Mouse (Mus musculus) stomach, embryonic 16.5 days (tissue): ENCODE measurements at regions not wholly inside any gene's neighbourhood (a gene's known extent, or its start where the extent isn't known, plus 50 kb on each side); places are given as distances from the start of the nearest gene placed in this dataset.
A peak's percentile ranks its signal among the peaks of the same experiment; 100 is the strongest.

ENCODE experiments used
- ATAC-seq: fragments of 200-750 bp; cut with Nextera tagmentation; 2 replicates; pipeline ENCODE4 v1.8.0; 2017; ENCODE audit warnings: moderate number of reproducible peaks, moderate TSS enrichment; ENCODE audit not compliant: insufficient read depth, low FRiP score
- H3K27ac ChIP-seq: fragments of 300-500 bp; sonication (generic); 2 replicates; pipeline ENCODE4 v1.5.1; 2014; ENCODE audit warnings: low read length
- H3K27me3 ChIP-seq: fragments of 300-500 bp; sonication (generic); 2 replicates; pipeline ENCODE4 v1.6.1; 2014; ENCODE audit warnings: low read length, control low read depth, mixed read lengths; ENCODE audit not compliant: control insufficient read depth, insufficient read depth
- H3K36me3 ChIP-seq: fragments of 300-500 bp; sonication (generic); 2 replicates; pipeline ENCODE4 v1.6.1; 2014; ENCODE audit warnings: low read length; ENCODE audit not compliant: control insufficient read depth, insufficient read depth
- H3K4me1 ChIP-seq: fragments of 300-500 bp; sonication (generic); 2 replicates; pipeline ENCODE4 v1.6.1; 2014; ENCODE audit warnings: low read length, control low read depth, mixed read lengths; ENCODE audit not compliant: control insufficient read depth, insufficient read depth
- H3K4me2 ChIP-seq: fragments of 300-500 bp; sonication (generic); 2 replicates; pipeline ENCODE4 v1.6.1; 2014; ENCODE audit warnings: low read depth, low read length, mixed read lengths
- H3K4me3 ChIP-seq: fragments of 300-500 bp; sonication (generic); replicated peaks from 2 replicates; pipeline ENCODE4 v1.5.1; 2014; ENCODE audit warnings: mild to moderate bottlenecking, low read length
- H3K9ac ChIP-seq: fragments of 300-500 bp; sonication (generic); 2 replicates; pipeline ENCODE4 v1.6.1; 2014; ENCODE audit warnings: low read length
- H3K9me3 ChIP-seq: fragments of 300-500 bp; sonication (generic); replicated peaks from 2 replicates; pipeline ENCODE4 v1.6.1; 2016; ENCODE audit warnings: low read length, control low read depth; ENCODE audit not compliant: control insufficient read depth
- WGBS: fragments of 180-500 bp; shearing (Covaris S2); extraction: QIAGEN DNeasy Blood & Tissue Kit; methylation state at CpG from one replicate; pipeline ENCODE4 v1.1.7; 2014; 5-methylcytosine and 5-hydroxymethylcytosine counted together

DNA sequence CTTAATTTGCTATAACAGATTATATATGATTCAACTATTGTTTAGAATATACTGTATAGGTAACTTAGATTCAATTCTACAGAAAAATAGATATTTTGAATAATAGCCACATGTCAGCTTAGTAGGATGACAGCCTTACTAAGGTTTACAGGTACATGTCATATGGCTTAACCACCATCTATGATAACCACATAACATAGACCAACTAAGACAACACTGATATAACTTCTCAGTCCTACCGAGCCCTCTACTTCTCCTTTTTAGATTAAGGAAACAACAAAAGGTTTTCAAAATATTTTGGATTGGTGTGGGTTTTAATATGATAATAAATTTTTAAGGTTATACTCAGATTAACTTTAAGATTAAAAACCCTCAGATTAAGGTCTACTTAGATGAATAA lies 977.4 kb downstream of the 4930447A16Rik start:
- no peaks in the 10 kb centered on the region for H3K36me3 ChIP-seq
- H3K4me1 ChIP-seq, result peaks cover 40% of the 10 kb centered on the region
- no peaks in the 10 kb centered on the region for H3K27me3 ChIP-seq
- no peak for ATAC-seq
- H3K4me3 ChIP-seq, result no peak overlapping the region
- no peak overlapping the region for H3K27ac ChIP-seq
- WGBS, result 88% methylated on average over 1 of the region's 1 CpGs
- H3K9me3 ChIP-seq, result no peaks in the 10 kb centered on the region
- no peak overlapping the region for H3K9ac ChIP-seq
- no peak overlapping the region for H3K4me2 ChIP-seq

DNA sequence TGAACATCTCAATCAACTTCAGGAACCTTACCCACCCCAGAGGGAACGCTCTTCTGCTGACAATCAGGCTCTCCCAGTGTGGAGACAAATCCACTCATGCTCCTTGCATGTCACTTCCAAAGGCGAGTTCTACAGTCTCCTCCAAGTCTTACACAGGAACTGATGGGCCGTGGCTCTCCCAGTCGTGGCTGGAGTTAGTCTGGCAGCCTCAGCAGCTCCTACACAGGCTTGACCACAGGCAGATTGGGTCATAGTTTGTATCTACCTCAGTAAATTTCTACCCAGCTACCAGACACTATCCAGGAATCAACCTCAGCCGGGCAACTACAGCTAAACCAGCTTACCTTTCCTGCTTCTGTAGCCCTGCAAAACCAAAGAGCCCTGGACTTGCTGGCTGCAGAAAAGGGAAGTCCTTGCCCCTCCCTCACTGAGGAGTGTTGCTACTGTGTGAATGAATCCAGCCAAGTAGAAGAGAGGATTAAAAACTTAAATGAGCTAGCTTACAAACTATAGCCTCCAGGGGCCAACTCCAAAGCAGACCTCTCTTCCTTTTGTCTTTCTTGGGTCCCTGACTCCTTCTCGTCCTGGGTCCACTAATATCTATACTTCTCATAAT lies 978.5 kb downstream of the 4930447A16Rik start:
- Histone ChIP-seq H3K9ac (no peak overlapping the region), H3K9me3 (no peaks in the 10 kb centered on the region), H3K4me1 (peaks cover 41% of the 10 kb centered on the region), H3K4me2 (no peak overlapping the region), H3K4me3 (no peak overlapping the region), H3K36me3 (no peaks in the 10 kb centered on the region), H3K27ac (no peak overlapping the region; the same call in 1 of the 2 replicates), H3K27me3 (no peaks in the 10 kb centered on the region)
- ATAC-seq, result no peak
- 52% methylated on average over 6 of the region's 6 CpGs for WGBS

DNA sequence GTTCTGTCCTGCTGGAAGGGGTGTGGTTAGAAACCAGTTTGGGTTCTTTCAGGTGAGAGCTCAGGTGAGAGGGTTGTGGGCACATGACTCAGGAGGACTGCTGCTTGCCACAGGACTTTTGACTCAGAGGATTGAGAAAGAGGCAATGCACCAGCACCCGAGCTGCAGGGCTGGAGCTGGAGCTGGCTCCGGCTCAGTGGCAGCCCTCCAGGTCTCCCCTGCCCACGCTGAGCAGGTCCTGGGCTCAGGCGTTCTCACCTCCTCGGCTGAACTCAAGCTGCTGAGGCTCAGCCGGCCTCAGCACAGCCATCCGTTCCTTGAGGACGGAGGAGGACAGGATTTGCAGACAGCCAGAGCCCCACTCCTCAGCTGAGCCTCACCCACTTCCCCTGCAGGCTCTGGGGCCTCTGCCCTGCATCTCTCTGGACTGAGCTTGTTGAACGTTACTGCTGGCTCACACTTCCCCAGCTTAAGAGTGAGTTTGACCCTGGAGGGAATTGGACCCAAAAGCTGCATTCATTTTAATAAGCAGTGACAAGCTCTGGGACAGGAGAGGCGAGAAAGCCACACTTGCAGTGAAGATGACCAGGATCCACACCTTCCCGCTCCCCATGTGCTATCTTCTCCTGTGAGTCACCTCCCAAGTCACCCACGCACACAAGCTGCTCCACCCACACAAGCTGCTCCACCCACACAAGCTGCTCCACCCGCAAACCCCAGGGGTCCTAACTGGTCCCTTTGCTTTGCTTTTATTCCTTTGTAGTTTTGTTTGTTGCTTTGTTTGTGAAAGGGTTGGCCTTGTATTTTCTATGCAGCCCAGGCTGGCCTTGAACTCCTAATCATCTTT lies 981.0 kb downstream of the 4930447A16Rik start:
- H3K4me2 ChIP-seq, result no peak overlapping the region
- H3K36me3 ChIP-seq, result no peaks in the 10 kb centered on the region
- peak overlapping the region; percentile 63 for H3K9ac ChIP-seq
- no peak overlapping the region for H3K4me3 ChIP-seq
- peak overlapping the region; percentile 72 for H3K27ac ChIP-seq
- WGBS, result 32% methylated on average over 13 of the region's 13 CpGs
- no peaks in the 10 kb centered on the region for H3K27me3 ChIP-seq
- ATAC-seq, result peak; percentile 49
- H3K9me3 ChIP-seq, result no peaks in the 10 kb centered on the region
- peaks cover 41% of the 10 kb centered on the region for H3K4me1 ChIP-seq

DNA sequence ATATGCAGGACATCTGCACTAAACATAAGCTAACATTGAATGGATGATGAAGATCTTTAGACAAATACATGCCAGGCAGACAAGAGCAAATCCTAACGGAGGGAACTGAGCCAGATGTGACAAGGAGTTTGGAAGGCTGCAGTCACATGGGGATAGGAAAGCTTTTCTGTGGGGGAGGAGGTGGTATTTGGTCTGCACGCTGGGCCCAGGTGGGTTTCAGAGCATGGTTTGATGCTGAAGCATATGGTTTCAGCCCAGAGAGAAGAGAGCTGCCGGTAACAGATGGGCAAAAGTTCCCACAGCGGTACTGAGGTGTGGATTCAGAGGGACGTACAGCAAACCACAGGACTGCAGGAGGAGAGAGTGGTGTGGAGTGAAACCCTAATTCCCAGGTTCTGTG lies 982.1 kb downstream of the 4930447A16Rik start:
- Histone ChIP-seq H3K9ac (no peak overlapping the region), H3K27me3 (no peaks in the 10 kb centered on the region), H3K4me3 (no peak overlapping the region), H3K27ac (no peak overlapping the region), H3K36me3 (no peaks in the 10 kb centered on the region), H3K9me3 (no peaks in the 10 kb centered on the region), H3K4me1 (peaks cover 42% of the 10 kb centered on the region), H3K4me2 (no peak overlapping the region)
- WGBS, result 58% methylated on average over 5 of the region's 5 CpGs
- ATAC-seq, result no peak

DNA sequence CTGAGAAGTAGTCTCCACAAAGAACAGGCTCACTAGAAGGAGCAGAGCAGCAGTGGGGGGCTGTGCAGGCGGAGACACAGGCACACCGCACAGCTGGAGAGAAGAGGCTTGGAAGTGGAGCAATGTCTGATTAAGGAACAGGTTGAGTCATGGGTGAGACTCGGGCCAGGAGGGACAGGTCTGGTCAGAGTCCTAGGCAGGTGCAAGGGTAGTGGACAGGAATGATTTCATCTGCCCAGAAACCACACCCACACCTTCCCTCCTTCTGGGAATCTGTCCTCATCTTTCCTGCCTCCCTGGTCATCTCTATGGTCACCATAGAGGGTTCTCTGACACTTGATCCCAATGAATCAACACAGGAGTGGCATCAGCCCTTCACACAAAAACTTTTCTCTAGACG lies 983.8 kb downstream of the 4930447A16Rik start:
- H3K27ac ChIP-seq, result 0 out of 2 replicates have a peak overlapping the region, but pooled peaks have one; percentile 31
- H3K9ac ChIP-seq, result no peak overlapping the region
- H3K4me3 ChIP-seq, result no peak overlapping the region
- H3K4me1 ChIP-seq, result peaks cover 40% of the 10 kb centered on the region
- no peak for ATAC-seq
- no peaks in the 10 kb centered on the region for H3K9me3 ChIP-seq
- WGBS, result 55% methylated on average over 4 of the region's 4 CpGs
- no peak overlapping the region for H3K4me2 ChIP-seq
- no peaks in the 10 kb centered on the region for H3K36me3 ChIP-seq
- no peaks in the 10 kb centered on the region for H3K27me3 ChIP-seq

DNA sequence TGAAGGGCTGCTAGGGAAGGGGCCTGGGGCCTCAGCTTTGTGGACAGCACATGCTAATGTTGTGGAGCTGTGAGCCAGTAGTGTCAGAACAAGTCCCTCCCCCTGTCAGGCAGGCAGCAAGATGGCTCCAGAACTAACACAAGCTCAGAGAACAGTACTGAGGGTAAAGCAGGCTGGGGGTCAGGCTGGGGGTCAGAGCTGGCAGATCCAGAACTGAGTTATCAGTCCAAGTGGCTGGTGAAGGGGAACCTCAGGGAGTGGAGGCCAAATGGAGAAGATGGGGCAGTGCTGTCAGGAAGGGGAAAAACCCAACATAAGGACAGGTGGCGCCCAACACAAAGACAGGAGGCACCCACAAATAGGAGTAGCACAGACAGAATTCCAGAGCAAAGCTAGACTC lies 985.1 kb downstream of the 4930447A16Rik start:
- 80% methylated on average over 1 of the region's 1 CpGs for WGBS
- H3K4me3 ChIP-seq, result no peak overlapping the region

DNA sequence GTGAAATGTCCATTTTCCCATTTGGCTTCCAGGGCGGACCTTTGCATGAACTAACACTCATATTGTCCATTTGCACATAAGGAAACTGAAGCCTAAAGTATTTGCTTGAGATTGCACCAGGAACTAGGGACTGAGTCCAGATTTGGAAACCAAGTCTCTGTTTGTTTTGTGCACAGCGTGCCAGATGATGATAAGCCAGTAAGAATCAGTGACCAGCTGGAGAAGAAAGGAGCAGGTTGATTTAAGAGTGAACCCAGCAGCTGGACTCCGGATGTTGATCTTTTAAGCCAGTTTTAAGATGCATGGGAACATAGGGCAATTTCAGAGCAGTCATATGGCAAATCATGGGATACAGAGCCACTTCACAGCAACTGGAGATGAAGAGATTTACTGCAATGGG lies 987.1 kb downstream of the 4930447A16Rik start:
- Histone ChIP-seq H3K4me1 (peaks cover 20% of the 10 kb centered on the region), H3K4me3 (no peak overlapping the region), H3K27ac (no peak overlapping the region), H3K9ac (no peak overlapping the region), H3K27me3 (no peaks in the 10 kb centered on the region), H3K9me3 (no peaks in the 10 kb centered on the region), H3K36me3 (no peaks in the 10 kb centered on the region), H3K4me2 (no peak overlapping the region)
- 60% methylated on average over 3 of the region's 3 CpGs for WGBS
- ATAC-seq, result no peak

More for the DNA sequence above, 985.1 kb downstream of the 4930447A16Rik start:
- no peak for ATAC-seq
- Histone ChIP-seq H3K9me3 (no peaks in the 10 kb centered on the region), H3K36me3 (no peaks in the 10 kb centered on the region), H3K4me1 (peaks cover 40% of the 10 kb centered on the region), H3K4me2 (no peak overlapping the region), H3K9ac (no peak overlapping the region), H3K27me3 (no peaks in the 10 kb centered on the region), H3K27ac (no peak overlapping the region)

DNA sequence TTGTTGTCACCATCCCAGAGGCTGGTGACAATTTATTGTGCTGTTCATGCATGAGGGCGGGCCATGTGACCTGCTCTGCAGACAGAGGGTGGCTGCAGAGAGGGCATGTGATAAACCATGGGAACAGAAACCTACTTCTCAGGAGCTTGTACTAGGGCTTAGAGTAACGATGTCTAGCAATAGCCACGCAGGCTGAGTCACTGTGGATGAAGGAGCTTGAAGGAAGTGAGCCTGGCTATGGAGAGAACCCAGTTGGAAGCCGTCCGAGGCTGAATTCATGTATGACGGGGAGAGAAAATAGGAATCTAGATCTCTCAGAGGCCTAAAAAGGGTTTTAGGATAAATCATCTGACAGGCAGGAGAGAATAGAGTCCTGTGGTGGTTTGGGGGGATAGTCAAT lies 988.0 kb downstream of the 4930447A16Rik start:
- Histone ChIP-seq H3K9ac (no peak overlapping the region), H3K9me3 (no peaks in the 10 kb centered on the region), H3K4me3 (no peak overlapping the region), H3K27me3 (no peaks in the 10 kb centered on the region), H3K4me2 (no peak overlapping the region), H3K27ac (no peak overlapping the region), H3K4me1 (peaks cover 17% of the 10 kb centered on the region; the same call in 1 of the 2 replicates), H3K36me3 (no peaks in the 10 kb centered on the region)
- 89% methylated on average over 6 of the region's 6 CpGs for WGBS
- ATAC-seq, result no peak

DNA sequence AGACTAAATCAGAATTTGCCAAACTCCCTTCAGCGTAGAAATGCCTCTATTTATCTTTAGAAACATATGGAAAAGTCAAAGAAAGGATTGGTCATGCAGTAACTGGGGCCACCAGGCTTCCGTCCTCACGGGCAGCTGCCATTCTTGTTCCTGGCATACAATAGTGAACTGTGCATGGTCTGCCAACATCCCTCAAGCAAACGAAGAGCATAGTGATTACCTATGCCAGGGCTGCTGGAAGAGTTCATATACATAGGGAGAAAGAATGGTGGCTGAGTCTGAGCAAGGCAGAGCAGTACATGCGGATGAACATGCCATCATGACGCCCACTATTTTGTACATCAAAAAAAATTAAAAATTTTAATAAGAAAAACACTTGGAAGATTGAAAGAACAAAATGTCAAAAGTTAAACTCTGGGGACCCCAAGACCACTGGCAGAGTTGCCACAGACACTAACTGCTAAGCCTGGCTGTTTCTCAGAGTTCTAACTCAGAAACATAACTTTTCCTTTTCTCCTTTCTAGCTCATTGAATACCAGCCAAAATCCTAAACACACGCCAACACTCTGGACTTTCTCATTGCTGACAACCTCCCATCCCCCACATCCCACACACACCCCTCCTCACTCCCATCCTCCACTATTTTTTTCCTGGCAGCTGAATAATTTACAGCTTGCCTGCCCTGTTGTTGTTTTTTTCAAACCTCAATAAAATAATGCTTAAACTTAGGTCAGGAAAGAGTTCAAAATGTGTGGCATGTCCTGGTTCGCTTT lies 989.1 kb downstream of the 4930447A16Rik start:
- no peaks in the 10 kb centered on the region for H3K27me3 ChIP-seq
- WGBS, result 51% methylated on average over 8 of the region's 8 CpGs
- no peaks in the 10 kb centered on the region for H3K36me3 ChIP-seq
- peak overlapping the region; percentile 73 for H3K27ac ChIP-seq
- H3K9ac ChIP-seq, result no peak overlapping the region
- H3K4me2 ChIP-seq, result no peak overlapping the region
- H3K4me3 ChIP-seq, result no peak overlapping the region
- peaks cover 25% of the 10 kb centered on the region for H3K4me1 ChIP-seq
- no peaks in the 10 kb centered on the region for H3K9me3 ChIP-seq
- 0 out of 2 replicates have a peak, but pooled peaks have one; percentile 26 for ATAC-seq
